ENCODE assay signal across 24 mouse cellular contexts in genomic region chr13:70802849-70803248, GRCm38 (mm10). TPM values are rescaled to one million over a fixed set of nuclear protein-coding genes. Genes with fewer than 3 reads are reported as not detected.
A peak's percentile ranks its signal among the peaks of the same experiment; 100 is the strongest.
DNase-seq lines count a peak whose midpoint lies in the region; ATAC-seq and TF ChIP-seq lines count a peak whose summit lies in the region.
"Had no signal": no experiment of that assay in that cellular context is flagged by ENCODE, and none has a peak within 500 bp of the region (broad histone marks: within the 10 kb centered on the region; RNA-seq: fewer than 3 reads in every experiment).

No protein-coding gene starts in this region.

- no peak overlapping the region for H3K4me2 ChIP-seq in hindbrain, postnatal 0 days (ENCODE audit: low read depth, low read length)
- H3K4me2 ChIP-seq in hindbrain, embryonic 14.5 days (replicated peaks): no peak overlapping the region
- no peak overlapping the region for H3K4me2 ChIP-seq in kidney, postnatal 0 days (ENCODE audit: low read length)
- H3K4me2 ChIP-seq: midbrain, embryonic 12.5 days; stomach, embryonic 15.5 days had no signal

- DNase-seq in hindbrain, postnatal 0 days (ENCODE audit: low spot score): peak; percentile 28
- no peak for DNase-seq in hindbrain, embryonic 14.5 days (ENCODE audit: low spot score)
- peak; percentile 33 for DNase-seq in kidney, adult 18-20 months
- DNase-seq in kidney, postnatal 0 days (ENCODE audit: low spot score): peak; percentile 54
- DNase-seq in right cerebral cortex, adult 2 months (ENCODE audit: low spot score in 2 of 2): no peak
- no peak for DNase-seq in adrenal gland, adult 2 months
- no peak for DNase-seq in embryonic facial prominence, embryonic 10.5 days (ENCODE audit: low spot score)
- DNase-seq in layer of hippocampus, adult 8-10 months (ENCODE audit: low spot score in 2 of 2): no peak
- DNase-seq: adrenal gland, postnatal 10 days; cerebellum, adult 11-12 months; cerebellum, postnatal 14 days; gastrocnemius, adult 2 months; layer of hippocampus, postnatal 36 days; liver, postnatal 0 days; lung, postnatal 10 days had no signal

- H3K36me3 ChIP-seq in hindbrain, postnatal 0 days (ENCODE audit: insufficient read depth, low read length): no peaks in the 10 kb centered on the region
- H3K36me3 ChIP-seq in hindbrain, embryonic 14.5 days (replicated peaks; ENCODE audit: control insufficient read depth, insufficient read depth): no peaks in the 10 kb centered on the region
- H3K36me3 ChIP-seq in kidney, postnatal 0 days (ENCODE audit: insufficient read depth, low read length): no peaks in the 10 kb centered on the region
- H3K36me3 ChIP-seq in embryonic facial prominence, embryonic 10.5 days (replicated peaks): no peaks in the 10 kb centered on the region
- H3K36me3 ChIP-seq: forebrain, embryonic 10.5 days; G1E; heart, embryonic 10.5 days; hindbrain, embryonic 10.5 days; midbrain, embryonic 12.5 days; stomach, embryonic 15.5 days had no signal

- no peaks in the 10 kb centered on the region for H3K9me3 ChIP-seq in hindbrain, postnatal 0 days (ENCODE audit: low read length)
- no peaks in the 10 kb centered on the region for H3K9me3 ChIP-seq in hindbrain, embryonic 14.5 days (ENCODE audit: control insufficient read depth, low read length)
- H3K9me3 ChIP-seq in kidney, postnatal 0 days (replicated peaks; ENCODE audit: low read length): no peaks in the 10 kb centered on the region
- no peaks in the 10 kb centered on the region for H3K9me3 ChIP-seq in embryonic facial prominence, embryonic 10.5 days
- H3K9me3 ChIP-seq: forebrain, embryonic 10.5 days; heart, embryonic 10.5 days; hindbrain, embryonic 10.5 days; midbrain, embryonic 12.5 days; stomach, embryonic 15.5 days had no signal

- no peak for ATAC-seq in hindbrain, postnatal 0 days
- no peak for ATAC-seq in hindbrain, embryonic 14.5 days (ENCODE audit: low FRiP score)
- peak; percentile 78; the same call in 1 of the 2 replicates for ATAC-seq in kidney, postnatal 0 days (replicated peaks; ENCODE audit: low FRiP score, low read depth)
- ATAC-seq: liver, postnatal 0 days had no signal

- 67% methylated on average over 1 of the region's 1 CpGs for WGBS in hindbrain, postnatal 0 days
- WGBS in hindbrain, embryonic 14.5 days: 63% methylated on average over 1 of the region's 1 CpGs
- WGBS in kidney, postnatal 0 days: 55% methylated on average over 1 of the region's 1 CpGs
- WGBS in embryonic facial prominence, embryonic 10.5 days: 92% methylated on average over 1 of the region's 1 CpGs

- no peak overlapping the region for H3K9ac ChIP-seq in hindbrain, postnatal 0 days (replicated peaks; ENCODE audit: low read length)
- H3K9ac ChIP-seq in hindbrain, embryonic 14.5 days: no peak overlapping the region
- no peak overlapping the region for H3K9ac ChIP-seq in kidney, postnatal 0 days (ENCODE audit: low read depth, low read length)
- H3K9ac ChIP-seq: liver, postnatal 0 days; midbrain, embryonic 12.5 days; stomach, embryonic 15.5 days had no signal

- H3K4me3 ChIP-seq in hindbrain, postnatal 0 days (ENCODE audit: low read length): no peak overlapping the region
- H3K4me3 ChIP-seq in hindbrain, embryonic 14.5 days (replicated peaks; ENCODE audit: low read length): no peak overlapping the region
- H3K4me3 ChIP-seq in kidney, postnatal 0 days (replicated peaks; ENCODE audit: low read depth, low read length): no peak overlapping the region
- no peak overlapping the region for H3K4me3 ChIP-seq in embryonic facial prominence, embryonic 10.5 days
- H3K4me3 ChIP-seq: forebrain, embryonic 10.5 days; gastrocnemius, adult 2 months; heart, embryonic 10.5 days; hindbrain, embryonic 10.5 days; midbrain, embryonic 12.5 days; myocyte; stomach, embryonic 15.5 days had no signal

- H3K27ac ChIP-seq in hindbrain, postnatal 0 days: no peak overlapping the region
- H3K27ac ChIP-seq in hindbrain, embryonic 14.5 days: no peak overlapping the region
- peak overlapping the region; percentile 82 for H3K27ac ChIP-seq in kidney, postnatal 0 days
- H3K27ac ChIP-seq in embryonic facial prominence, embryonic 10.5 days (replicated peaks): no peak overlapping the region
- H3K27ac ChIP-seq: forebrain, embryonic 10.5 days; gastrocnemius, adult 2 months; heart, embryonic 10.5 days; hindbrain, embryonic 10.5 days; midbrain, embryonic 12.5 days; stomach, embryonic 15.5 days had no signal

- no peaks in the 10 kb centered on the region for H3K4me1 ChIP-seq in hindbrain, postnatal 0 days (ENCODE audit: insufficient read depth, low read length)
- no peaks in the 10 kb centered on the region for H3K4me1 ChIP-seq in hindbrain, embryonic 14.5 days (replicated peaks; ENCODE audit: control insufficient read depth, insufficient read depth, low read length)
- H3K4me1 ChIP-seq in kidney, postnatal 0 days (replicated peaks; ENCODE audit: insufficient read depth, low read length): no peaks in the 10 kb centered on the region
- H3K4me1 ChIP-seq in embryonic facial prominence, embryonic 10.5 days: no peaks in the 10 kb centered on the region
- H3K4me1 ChIP-seq: forebrain, embryonic 10.5 days; hindbrain, embryonic 10.5 days; midbrain, embryonic 12.5 days; stomach, embryonic 15.5 days had no signal

- H3K27me3 ChIP-seq in hindbrain, postnatal 0 days (ENCODE audit: insufficient read depth, low read length): no peaks in the 10 kb centered on the region
- no peaks in the 10 kb centered on the region for H3K27me3 ChIP-seq in hindbrain, embryonic 14.5 days (ENCODE audit: control insufficient read depth, insufficient read depth, low read length)
- no peaks in the 10 kb centered on the region for H3K27me3 ChIP-seq in kidney, postnatal 0 days (ENCODE audit: insufficient read depth, low read length)
- H3K27me3 ChIP-seq in embryonic facial prominence, embryonic 10.5 days (replicated peaks; ENCODE audit: low read depth, poor library complexity, severe bottlenecking): no peaks in the 10 kb centered on the region
- H3K27me3 ChIP-seq: midbrain, embryonic 12.5 days; stomach, embryonic 15.5 days had no signal

- no peak for TF ChIP-seq CTCF in hindbrain, postnatal 0 days (IDR thresholded peaks at IDR 0.05; ENCODE audit: low read depth)
- no peak for TF ChIP-seq CTCF in kidney, postnatal 0 days (IDR thresholded peaks at IDR 0.05; ENCODE audit: low read depth)

RNA-seq across cellular contexts. Expression of gene Adamts16, which starts 38.8 kb away (rescaled TPM):
- 4.5 and 4.7 TPM in 2 replicates for total RNA-seq in hindbrain, postnatal 0 days (2014; rRNA removed)
- 2.4 and 2.9 TPM in 2 replicates for polyA plus RNA-seq in hindbrain, postnatal 0 days (2015; fragmentation: Nextera tagmentation; extraction: Ambion mirVana)
- 3.2 and 5.0 TPM in 2 replicates for polyA plus RNA-seq in hindbrain, embryonic 14.5 days (2014; fragmentation: Nextera tagmentation; extraction: Ambion mirVana)
- polyA plus RNA-seq in kidney, postnatal 0 days (2015; fragmentation: Nextera tagmentation; extraction: Ambion mirVana): 11.8 and 13.8 TPM in 2 replicates
- total RNA-seq in adrenal gland, adult 2 months (2021): under 1 TPM; 0.17 to 0.29 TPM
- polyA plus RNA-seq in adrenal gland, adult 2 months (2012; rRNA removed): 0.38 and 0.46 TPM in 2 replicates
- polyA plus RNA-seq in embryonic facial prominence, embryonic 10.5 days (2016; fragmentation: Nextera tagmentation; extraction: Ambion mirVana): 0.33 and 0.36 TPM in 2 replicates
- total RNA-seq in layer of hippocampus, adult 8-10 months (2022): 1 to 10 TPM; 2.4 to 2.8 (median 2.7) TPM
- total RNA-seq: liver, adult 2 months; megakaryocyte progenitor cell, adult 5-6 weeks had no signal
- polyA plus RNA-seq: G1E had no signal

Comparison
In these comparisons a context has a peak if more than half of its experiments do, and no peak if none do; other contexts are left out.
1. DNase-seq: peak in hindbrain, postnatal 0 days (single experiment), kidney, adult 18-20 months (single experiment) and kidney, postnatal 0 days (single experiment); none in hindbrain, embryonic 14.5 days (single experiment), right cerebral cortex, adult 2 months (0 of 2), adrenal gland, adult 2 months (single experiment), embryonic facial prominence, embryonic 10.5 days (single experiment) and layer of hippocampus, adult 8-10 months (0 of 2).